Mouse (Mus musculus): Measurements from ENCODE around the gene Olfr104-ps. TPM values are rescaled to one million over a fixed set of nuclear protein-coding genes. Genes with fewer than 3 reads are reported as not detected.

Gene Olfr104-ps
- not detected in 2 replicates for polyA plus RNA-seq (2016; fragmentation: Nextera tagmentation; extraction: Ambion mirVana)

DNA sequence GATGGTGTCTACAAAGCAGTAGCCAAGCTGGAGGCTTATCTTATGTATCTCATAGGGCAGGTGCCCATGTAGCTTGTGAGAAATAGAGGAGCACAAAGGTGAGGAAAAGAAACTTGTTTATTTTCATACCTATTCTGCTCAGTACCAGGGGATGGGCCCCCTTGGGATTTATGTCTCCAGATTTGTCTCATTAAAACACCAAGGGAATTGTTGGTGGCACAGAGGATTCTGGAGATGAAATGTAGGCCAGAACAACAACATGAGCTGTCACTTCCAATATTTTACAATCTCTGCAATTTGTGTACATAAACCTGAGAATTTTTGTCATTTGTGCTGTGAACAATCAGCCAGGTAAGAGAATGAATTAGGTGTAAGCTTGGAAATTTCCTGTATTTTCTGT is at the start of gene Olfr104-ps:
TSS of gene Olfr104-ps (plus strand) at position 301 of the 400 bp plus-strand sequence.
- no peak within 1 kb of the TSS for H3K4me2 ChIP-seq
- no peaks in the 10 kb centered on the region for H3K36me3 ChIP-seq
- no peak for ATAC-seq
- H3K9ac ChIP-seq, result no peak within 1 kb of the TSS
- H3K27me3 ChIP-seq (replicated peaks), result no peaks in the 10 kb centered on the region
- H3K4me1 ChIP-seq, result no peaks in the 10 kb centered on the region
- no peak within 1 kb of the TSS for H3K4me3 ChIP-seq
- H3K27ac ChIP-seq, result no peak within 1 kb of the TSS
- no peaks in the 10 kb centered on the region for H3K9me3 ChIP-seq (replicated peaks)

GRCm38 (mm10) chr17:37310146-37310699 is 49.2 kb upstream of the Olfr104-ps start:
- Histone ChIP-seq H3K9ac (no peak overlapping the region), H3K27me3 (replicated peaks) (no peaks in the 10 kb centered on the region), H3K36me3 (no peaks in the 10 kb centered on the region), H3K9me3 (replicated peaks) (no peaks in the 10 kb centered on the region), H3K27ac (no peak overlapping the region), H3K4me3 (no peak overlapping the region), H3K4me1 (no peaks in the 10 kb centered on the region), H3K4me2 (no peak overlapping the region)
- no peak for ATAC-seq
- WGBS (ENCODE audit: insufficient replicate concordance), result 32% methylated on average over 2 of the region's 2 CpGs

DNA sequence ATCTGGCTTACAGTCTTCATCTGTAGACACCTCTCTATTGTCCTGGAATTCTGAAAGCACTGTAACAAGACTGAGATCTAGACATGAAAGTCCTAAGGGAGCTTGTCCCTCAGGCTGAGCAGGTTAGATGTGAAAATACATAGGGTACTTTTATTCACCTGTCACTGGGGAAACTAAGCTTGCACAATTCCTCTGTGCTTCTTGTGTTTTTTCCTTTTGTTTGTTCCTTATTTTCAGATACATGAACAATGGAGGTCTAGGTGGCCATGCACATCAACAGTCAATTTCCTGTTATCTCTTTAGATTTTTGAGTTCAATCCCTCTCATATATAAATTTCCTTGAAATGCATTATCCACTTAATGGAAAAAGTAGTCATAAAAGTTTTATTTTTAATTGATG is 42.4 kb upstream of the Olfr104-ps start, which contains the start of gene Olfr102:
TSS of gene Olfr102 (minus strand) at position 101 of the 400 bp plus-strand sequence.
- Histone ChIP-seq H3K4me1 (no peaks in the 10 kb centered on the region), H3K27me3 (replicated peaks) (no peaks in the 10 kb centered on the region), H3K9me3 (replicated peaks) (no peaks in the 10 kb centered on the region), H3K4me3 (no peak within 1 kb of the TSS), H3K36me3 (no peaks in the 10 kb centered on the region), H3K9ac (no peak within 1 kb of the TSS), H3K27ac (no peak within 1 kb of the TSS), H3K4me2 (no peak within 1 kb of the TSS)
- no peak for ATAC-seq

- no peaks in the 10 kb centered on the region for H3K27me3 ChIP-seq (replicated peaks)
- no peak within 1 kb of the TSS for H3K27ac ChIP-seq
- ATAC-seq, result no peak
- H3K36me3 ChIP-seq, result no peaks in the 10 kb centered on the region
- H3K4me3 ChIP-seq, result no peak within 1 kb of the TSS
- no peak within 1 kb of the TSS for H3K9ac ChIP-seq
- WGBS (ENCODE audit: insufficient replicate concordance), result 75% methylated on average over 2 of the region's 2 CpGs
- H3K4me1 ChIP-seq, result no peaks in the 10 kb centered on the region
- H3K4me2 ChIP-seq, result no peak within 1 kb of the TSS
- no peaks in the 10 kb centered on the region for H3K9me3 ChIP-seq (replicated peaks)
Measured at GRCm38 (mm10) chr17:37339598-37339997, 19.8 kb upstream of the Olfr104-ps start, which contains the start of gene Olfr103. TSS of gene Olfr103 (minus strand) at chr17:37339698.

- no peak within 1 kb of the TSS for H3K9ac ChIP-seq
- ATAC-seq, result no peak
- no peaks in the 10 kb centered on the region for H3K27me3 ChIP-seq (replicated peaks)
- no peaks in the 10 kb centered on the region for H3K9me3 ChIP-seq (replicated peaks)
- no peaks in the 10 kb centered on the region for H3K4me1 ChIP-seq
- no peak within 1 kb of the TSS for H3K27ac ChIP-seq
- H3K4me2 ChIP-seq, result no peak within 1 kb of the TSS
- H3K4me3 ChIP-seq, result no peak within 1 kb of the TSS
- H3K36me3 ChIP-seq, result no peaks in the 10 kb centered on the region
Measured at GRCm38 (mm10) chr17:37378733-37379132, 19.4 kb downstream of the Olfr104-ps start, which contains the start of gene Olfr105-ps. TSS of gene Olfr105-ps (plus strand) at chr17:37379033.

DNA sequence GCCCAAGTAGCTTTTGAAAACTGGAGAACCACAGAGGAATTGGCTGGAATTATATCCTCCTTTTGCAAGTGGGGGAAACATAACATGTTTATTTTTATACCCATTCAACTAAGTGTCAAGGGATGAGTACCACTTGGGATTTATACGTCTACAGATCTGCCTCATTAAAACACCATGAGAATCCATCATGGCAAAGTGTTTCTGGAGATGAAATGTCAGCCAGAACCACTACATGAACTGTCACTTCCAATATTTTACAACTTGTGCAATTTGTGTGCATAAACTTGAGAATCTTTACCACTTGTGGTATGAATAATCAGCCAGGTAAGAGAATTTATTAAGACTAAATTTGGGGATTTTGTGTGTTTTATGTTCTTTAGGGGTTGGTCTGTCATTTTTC is 30.7 kb downstream of the Olfr104-ps start, which contains the start of gene Olfr106-ps:
TSS of gene Olfr106-ps (plus strand) at position 301 of the 400 bp plus-strand sequence.
- no peaks in the 10 kb centered on the region for H3K36me3 ChIP-seq
- no peak within 1 kb of the TSS for H3K4me3 ChIP-seq
- no peak within 1 kb of the TSS for H3K27ac ChIP-seq
- no peak within 1 kb of the TSS for H3K9ac ChIP-seq
- H3K4me1 ChIP-seq, result no peaks in the 10 kb centered on the region
- H3K9me3 ChIP-seq (replicated peaks), result no peaks in the 10 kb centered on the region
- 57% methylated on average over 1 of the region's 1 CpGs for WGBS (ENCODE audit: insufficient replicate concordance)
- no peaks in the 10 kb centered on the region for H3K27me3 ChIP-seq (replicated peaks)
- H3K4me2 ChIP-seq, result no peak within 1 kb of the TSS
- no peak for ATAC-seq

DNA sequence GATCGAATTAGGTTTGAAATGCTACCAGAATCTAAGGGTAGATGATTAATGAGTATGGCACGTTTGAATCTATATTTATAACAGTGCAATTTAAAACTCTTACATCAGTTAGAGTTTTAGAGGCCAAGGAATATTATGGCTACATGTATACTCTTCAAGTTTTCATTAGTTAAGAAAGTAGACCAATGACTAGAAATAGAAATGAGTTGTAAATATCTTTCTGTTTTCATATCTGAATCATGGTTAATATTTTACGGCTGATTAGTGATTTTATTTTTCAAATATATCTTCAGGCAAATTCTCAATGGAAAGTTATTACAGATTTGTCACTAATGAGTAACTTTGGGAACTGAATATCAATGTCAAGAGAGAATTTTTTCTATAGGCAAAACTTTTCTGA is 39.5 kb downstream of the Olfr104-ps start, which contains the start of gene Olfr107:
TSS of gene Olfr107 (plus strand) at position 301 of the 400 bp plus-strand sequence.
- H3K9me3 ChIP-seq (replicated peaks), result no peaks in the 10 kb centered on the region
- no peaks in the 10 kb centered on the region for H3K27me3 ChIP-seq (replicated peaks)
- no peak within 1 kb of the TSS for H3K4me2 ChIP-seq
- no peaks in the 10 kb centered on the region for H3K4me1 ChIP-seq
- ATAC-seq, result no peak
- WGBS (ENCODE audit: insufficient replicate concordance), result 57% methylated on average over 3 of the region's 3 CpGs
- H3K27ac ChIP-seq, result no peak within 1 kb of the TSS
- no peak within 1 kb of the TSS for H3K4me3 ChIP-seq
- H3K9ac ChIP-seq, result no peak within 1 kb of the TSS
- no peaks in the 10 kb centered on the region for H3K36me3 ChIP-seq

DNA sequence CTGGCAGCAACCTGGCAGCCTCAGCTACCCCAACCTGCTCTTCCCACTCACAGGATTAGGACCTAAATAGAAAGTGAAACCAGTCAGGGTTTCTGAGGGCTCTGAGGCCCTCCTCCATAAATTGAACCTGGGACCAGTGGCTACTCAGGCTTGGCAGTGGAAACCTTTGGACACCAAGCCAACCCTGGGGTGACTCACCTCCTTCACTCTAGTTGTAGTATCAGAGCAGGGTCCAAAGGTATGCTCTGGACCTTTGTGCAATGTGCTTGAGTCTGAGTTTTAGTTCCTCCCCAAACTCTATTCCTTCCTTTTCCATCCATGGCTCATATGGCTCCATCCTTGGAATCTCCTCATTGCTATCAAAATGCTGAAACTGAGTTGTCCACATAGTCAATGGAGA is 54.0 kb downstream of the Olfr104-ps start:
- Histone ChIP-seq H3K4me1 (no peaks in the 10 kb centered on the region), H3K36me3 (no peaks in the 10 kb centered on the region), H3K9me3 (replicated peaks) (no peaks in the 10 kb centered on the region), H3K4me2 (no peak overlapping the region), H3K4me3 (no peak overlapping the region), H3K9ac (no peak overlapping the region), H3K27me3 (replicated peaks) (no peaks in the 10 kb centered on the region), H3K27ac (no peak overlapping the region)
- no peak for ATAC-seq

Other genes starting within 250 kb of the Olfr104-ps start
- gene Olfr92, start 239.5 kb upstream of the Olfr104-ps start, polyA plus RNA-seq (2016; fragmentation: Nextera tagmentation; extraction: Ambion mirVana), result not detected in 2 replicates
- not detected in 2 replicates for gene Olfr93, start 198.1 kb upstream of the Olfr104-ps start, polyA plus RNA-seq (2016; fragmentation: Nextera tagmentation; extraction: Ambion mirVana)
- not detected in 2 replicates for gene Ubd, start 165.7 kb upstream of the Olfr104-ps start, polyA plus RNA-seq (2016; fragmentation: Nextera tagmentation; extraction: Ambion mirVana)
- not detected in 2 replicates for gene Olfr94, start 158.6 kb upstream of the Olfr104-ps start, polyA plus RNA-seq (2016; fragmentation: Nextera tagmentation; extraction: Ambion mirVana)
- not detected in 2 replicates for gene Olfr95, start 146.5 kb upstream of the Olfr104-ps start, polyA plus RNA-seq (2016; fragmentation: Nextera tagmentation; extraction: Ambion mirVana)
- gene Olfr96, start 139.4 kb upstream of the Olfr104-ps start, polyA plus RNA-seq (2016; fragmentation: Nextera tagmentation; extraction: Ambion mirVana), result not detected in 2 replicates
- gene Olfr97, start 122.3 kb upstream of the Olfr104-ps start, polyA plus RNA-seq (2016; fragmentation: Nextera tagmentation; extraction: Ambion mirVana), result not detected in 2 replicates
- gene Olfr98, start 95.8 kb upstream of the Olfr104-ps start, polyA plus RNA-seq (2016; fragmentation: Nextera tagmentation; extraction: Ambion mirVana), result not detected in 2 replicates
- gene H2-M3, start 89.4 kb upstream of the Olfr104-ps start, polyA plus RNA-seq (2016; fragmentation: Nextera tagmentation; extraction: Ambion mirVana), result 1.1 and 1.5 TPM in 2 replicates
- not detected in 2 replicates for gene Olfr99, start 76.1 kb upstream of the Olfr104-ps start, polyA plus RNA-seq (2016; fragmentation: Nextera tagmentation; extraction: Ambion mirVana)
- not detected in 2 replicates for gene Olfr101, start 55.3 kb upstream of the Olfr104-ps start, polyA plus RNA-seq (2016; fragmentation: Nextera tagmentation; extraction: Ambion mirVana)
- not detected in 2 replicates for gene Olfr102, start 42.5 kb upstream of the Olfr104-ps start, polyA plus RNA-seq (2016; fragmentation: Nextera tagmentation; extraction: Ambion mirVana)
- not detected in 2 replicates for gene Olfr103, start 19.9 kb upstream of the Olfr104-ps start, polyA plus RNA-seq (2016; fragmentation: Nextera tagmentation; extraction: Ambion mirVana)
- gene Olfr105-ps, start 19.5 kb downstream of the Olfr104-ps start, polyA plus RNA-seq (2016; fragmentation: Nextera tagmentation; extraction: Ambion mirVana), result not detected in 2 replicates
- gene Olfr106-ps, start 30.8 kb downstream of the Olfr104-ps start, polyA plus RNA-seq (2016; fragmentation: Nextera tagmentation; extraction: Ambion mirVana), result not detected in 2 replicates
- not detected in 2 replicates for gene Olfr107, start 39.6 kb downstream of the Olfr104-ps start, polyA plus RNA-seq (2016; fragmentation: Nextera tagmentation; extraction: Ambion mirVana)
- not detected in 2 replicates for gene Olfr108, start 85.9 kb downstream of the Olfr104-ps start, polyA plus RNA-seq (2016; fragmentation: Nextera tagmentation; extraction: Ambion mirVana)
- not detected in 2 replicates for gene Olfr109, start 99.3 kb downstream of the Olfr104-ps start, polyA plus RNA-seq (2016; fragmentation: Nextera tagmentation; extraction: Ambion mirVana)
- not detected in 2 replicates for gene H2-M2, start 124.0 kb downstream of the Olfr104-ps start, polyA plus RNA-seq (2016; fragmentation: Nextera tagmentation; extraction: Ambion mirVana)
- gene Olfr110, start 132.9 kb downstream of the Olfr104-ps start, polyA plus RNA-seq (2016; fragmentation: Nextera tagmentation; extraction: Ambion mirVana), result not detected in 2 replicates
- not detected in 2 replicates for gene Olfr111, start 148.4 kb downstream of the Olfr104-ps start, polyA plus RNA-seq (2016; fragmentation: Nextera tagmentation; extraction: Ambion mirVana)
- not detected in 2 replicates for gene Olfr112, start 209.9 kb downstream of the Olfr104-ps start, polyA plus RNA-seq (2016; fragmentation: Nextera tagmentation; extraction: Ambion mirVana)
- gene Olfr113, start 218.1 kb downstream of the Olfr104-ps start, polyA plus RNA-seq (2016; fragmentation: Nextera tagmentation; extraction: Ambion mirVana), result not detected in 2 replicates
- gene Olfr114, start 233.2 kb downstream of the Olfr104-ps start, polyA plus RNA-seq (2016; fragmentation: Nextera tagmentation; extraction: Ambion mirVana), result not detected in 2 replicates

Data from liver, embryonic 12.5 days (tissue).